Mouse (Mus musculus): Measurements from ENCODE around the gene Cnpy2. TPM values are rescaled to one million over a fixed set of nuclear protein-coding genes. Genes with fewer than 3 reads are reported as not detected.
"Not testable (repeated sequence)": the region's sequence is repeated elsewhere in the genome, so short reads cannot be mapped to it uniquely, and the experiment has no call there.

Gene Cnpy2
- polyA plus RNA-seq, 1 experiment, result 115 TPM

DNA sequence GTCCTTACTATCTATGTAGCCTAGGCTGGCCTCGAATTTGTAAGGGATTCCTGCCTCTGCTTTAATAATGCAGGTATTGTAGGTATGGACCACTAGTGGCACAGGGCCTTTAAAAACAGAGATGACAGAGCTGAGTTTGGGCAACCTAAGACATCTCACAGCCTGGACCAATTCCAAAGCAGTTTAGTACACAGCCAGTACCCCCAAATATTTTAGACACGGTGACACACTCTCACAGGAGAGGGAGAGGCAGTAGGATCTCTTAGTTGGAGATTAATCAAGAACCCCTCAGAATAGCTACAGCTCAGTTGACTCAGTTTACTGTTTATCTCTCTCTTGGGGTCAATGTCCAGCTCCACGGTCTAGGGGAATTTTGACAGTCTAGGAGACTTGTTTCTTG, 19.9 kb upstream of the Cnpy2 start:
- peak overlapping the region; percentile 86 for H3K27ac ChIP-seq (replicated peaks; ENCODE audit: low read depth, low read length)
- H3K4me1 ChIP-seq (ENCODE audit: control insufficient read depth, insufficient read depth, insufficient read length, low read length), result peaks cover 15% of the 10 kb centered on the region
- H3K4me3 ChIP-seq (ENCODE audit: insufficient read depth, low read depth, low read length), result peak overlapping the region; percentile 62

DNA sequence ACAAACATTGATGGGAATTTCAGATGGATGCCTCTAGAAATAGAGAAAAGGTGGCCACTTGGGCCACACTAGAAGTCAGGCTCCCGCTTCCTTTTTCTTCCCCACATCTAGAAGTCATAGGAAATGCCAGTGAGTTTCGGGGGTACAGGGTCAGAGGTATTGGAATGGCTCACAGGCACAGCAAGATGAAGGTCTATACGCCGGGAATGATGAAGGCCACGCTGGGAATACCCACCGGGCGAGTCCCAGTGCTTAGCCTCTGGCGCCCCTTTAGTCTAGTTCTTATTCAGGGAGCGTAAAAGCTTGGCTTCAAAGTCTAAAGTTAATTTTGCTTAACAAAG, 19.5 kb upstream of the Cnpy2 start:
- H3K27ac ChIP-seq (replicated peaks; ENCODE audit: low read depth, low read length), result peak overlapping the region; percentile 86
- H3K4me3 ChIP-seq (ENCODE audit: insufficient read depth, low read depth, low read length), result peak overlapping the region; percentile 62
- peaks cover 14% of the 10 kb centered on the region for H3K4me1 ChIP-seq (ENCODE audit: control insufficient read depth, insufficient read depth, insufficient read length, low read length)

DNA sequence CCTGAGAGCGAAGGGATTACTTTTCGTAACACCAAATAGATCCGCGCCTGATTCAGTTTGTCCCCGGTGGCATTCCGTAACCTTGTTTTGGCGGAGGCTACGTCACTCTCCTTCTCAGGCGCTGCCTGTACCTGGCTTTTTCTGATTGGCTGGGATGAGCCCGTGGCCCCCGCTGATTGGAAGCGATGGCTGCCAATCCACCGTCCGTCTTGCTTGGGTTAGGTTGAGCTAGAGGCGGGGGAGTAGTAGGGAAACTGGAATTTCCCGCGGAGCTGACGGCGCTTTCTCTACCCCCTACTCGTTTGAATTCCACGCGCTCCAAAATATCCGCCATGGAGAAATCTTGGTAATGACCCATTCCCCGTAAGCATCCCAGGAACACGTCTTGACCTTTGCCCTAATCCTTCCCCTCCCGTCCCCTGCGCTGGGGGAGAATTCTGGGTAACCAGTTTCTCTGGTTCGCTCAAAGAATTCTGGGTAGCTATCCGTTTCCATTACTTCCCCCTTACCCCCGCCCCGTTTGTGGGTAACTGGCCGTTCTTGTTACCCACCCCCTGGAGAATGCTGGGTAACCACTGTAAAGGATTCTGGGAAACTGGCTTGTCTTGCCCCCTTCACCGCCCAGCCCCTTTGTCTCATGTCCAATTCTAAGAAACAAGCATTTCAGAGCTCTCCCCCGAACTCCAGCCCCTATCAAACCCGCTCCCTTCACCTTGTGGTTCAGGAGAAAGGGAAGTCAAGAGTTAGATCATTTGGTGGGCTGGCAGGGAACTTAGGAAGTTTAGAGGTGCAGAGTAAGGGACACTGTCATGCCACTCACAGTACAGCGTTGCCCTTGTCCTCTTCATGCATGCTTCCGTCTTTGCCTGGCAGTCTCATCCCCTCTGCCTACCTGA, 18.9 kb upstream of the Cnpy2 start, which contains the start of gene Pan2:
Pan2 (plus strand) TSS at position 210 of the 896 bp plus-strand sequence.
- Histone ChIP-seq H3K4me1 (ENCODE audit: control insufficient read depth, insufficient read depth, insufficient read length, low read length) (peaks cover 10% of the 10 kb centered on the region), H3K4me3 (ENCODE audit: insufficient read depth, low read depth, low read length) (peak within 1 kb of the TSS; percentile 73), H3K27ac (replicated peaks; ENCODE audit: low read depth, low read length) (peak within 1 kb of the TSS; percentile 98)

DNA sequence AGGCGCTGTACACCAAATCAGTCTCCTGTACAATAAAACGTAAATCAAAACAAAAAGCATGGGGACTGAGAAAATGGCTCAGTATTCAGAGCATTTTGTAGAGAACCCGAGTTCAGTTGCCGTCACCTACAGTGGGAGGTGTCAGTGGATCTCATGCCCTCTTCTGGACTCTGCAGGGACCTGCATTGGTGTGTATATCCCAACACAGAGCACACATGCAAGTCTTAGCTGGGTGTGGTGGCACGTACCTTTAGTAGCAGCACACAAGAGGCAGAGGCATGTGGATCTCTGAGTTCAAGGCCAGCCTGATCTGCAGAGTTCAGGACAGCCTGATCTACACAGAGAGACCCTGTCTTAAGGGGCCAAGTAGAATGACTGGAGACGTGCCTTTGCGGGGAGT, 12.6 kb upstream of the Cnpy2 start:
- Histone ChIP-seq H3K4me3 (ENCODE audit: insufficient read depth, low read depth, low read length) (no peak overlapping the region), H3K27ac (replicated peaks; ENCODE audit: low read depth, low read length) (peak overlapping the region; percentile 20; the same call in 1 of the 2 replicates), H3K4me1 (ENCODE audit: control insufficient read depth, insufficient read depth, insufficient read length, low read length) (peaks cover 3% of the 10 kb centered on the region; the same call in 1 of the 2 replicates)

DNA sequence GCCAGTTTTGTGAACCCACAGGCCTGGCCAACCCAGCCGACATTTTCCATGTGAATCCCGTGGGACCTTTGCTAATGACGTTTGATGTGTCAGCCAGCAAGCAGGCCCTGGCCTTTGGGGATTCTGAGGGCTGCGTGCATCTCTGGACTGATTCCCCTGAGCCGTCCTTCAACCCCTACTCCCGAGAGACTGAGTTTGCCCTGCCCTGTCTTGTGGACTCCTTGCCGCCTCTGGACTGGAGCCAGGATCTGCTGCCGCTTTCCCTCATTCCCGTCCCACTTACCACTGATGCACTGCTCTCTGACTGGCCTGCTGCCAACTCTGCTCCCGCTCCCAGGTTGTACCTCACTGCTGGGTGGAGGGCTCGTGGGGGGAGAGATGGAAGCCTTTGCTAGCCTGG, 12.1 kb upstream of the Cnpy2 start:
- no peak overlapping the region for H3K4me3 ChIP-seq (ENCODE audit: insufficient read depth, low read depth, low read length)
- no peak overlapping the region for H3K27ac ChIP-seq (replicated peaks; ENCODE audit: low read depth, low read length)
- peaks cover 3% of the 10 kb centered on the region; the same call in 1 of the 2 replicates for H3K4me1 ChIP-seq (ENCODE audit: control insufficient read depth, insufficient read depth, insufficient read length, low read length)

DNA sequence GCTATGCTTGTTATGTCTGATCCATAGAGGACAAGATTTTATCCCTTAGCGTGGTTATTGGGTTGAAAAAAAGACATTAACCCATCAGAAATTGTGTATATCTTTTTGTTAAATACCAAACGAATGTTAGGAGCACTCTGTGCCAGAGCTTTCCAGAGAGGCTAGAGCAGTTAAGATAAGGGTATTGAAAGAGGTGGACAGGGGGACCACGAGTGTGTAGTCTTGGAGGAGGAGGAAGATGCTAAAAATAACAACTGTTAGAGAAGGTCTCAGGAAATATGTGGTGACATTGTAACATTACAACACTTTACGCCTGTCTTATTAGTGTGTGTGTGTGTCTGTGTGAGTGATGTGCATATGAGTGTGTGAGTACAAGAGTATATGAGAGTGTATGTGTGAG, 11.4 kb upstream of the Cnpy2 start:
- Histone ChIP-seq H3K4me3 (ENCODE audit: insufficient read depth, low read depth, low read length) (no peak overlapping the region), H3K4me1 (ENCODE audit: control insufficient read depth, insufficient read depth, insufficient read length, low read length) (peaks cover 3% of the 10 kb centered on the region; the same call in 1 of the 2 replicates), H3K27ac (replicated peaks; ENCODE audit: low read depth, low read length) (no peak overlapping the region)

DNA sequence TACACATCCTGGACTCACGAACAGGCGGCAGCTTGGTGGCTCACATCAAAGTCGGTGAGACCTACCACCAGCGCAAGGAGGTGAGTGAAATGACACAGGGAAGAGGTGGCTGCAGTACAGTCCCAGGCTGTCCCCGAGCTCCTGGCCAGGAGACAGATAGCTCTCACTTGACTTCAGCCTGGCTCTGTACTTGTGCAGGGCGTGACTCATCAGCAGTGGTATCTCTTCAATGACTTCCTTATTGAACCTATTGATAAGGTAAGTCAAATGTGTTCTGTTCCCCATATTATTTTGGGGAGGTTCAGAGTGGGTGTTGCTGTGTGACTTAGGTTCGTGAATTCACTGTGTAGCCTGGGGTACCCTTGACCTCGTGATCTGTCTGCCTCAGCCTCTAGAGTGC, 6.7 kb upstream of the Cnpy2 start:
- Histone ChIP-seq H3K4me1 (ENCODE audit: control insufficient read depth, insufficient read depth, insufficient read length, low read length) (no peaks in the 10 kb centered on the region), H3K4me3 (ENCODE audit: insufficient read depth, low read depth, low read length) (no peak overlapping the region), H3K27ac (replicated peaks; ENCODE audit: low read depth, low read length) (no peak overlapping the region)

DNA sequence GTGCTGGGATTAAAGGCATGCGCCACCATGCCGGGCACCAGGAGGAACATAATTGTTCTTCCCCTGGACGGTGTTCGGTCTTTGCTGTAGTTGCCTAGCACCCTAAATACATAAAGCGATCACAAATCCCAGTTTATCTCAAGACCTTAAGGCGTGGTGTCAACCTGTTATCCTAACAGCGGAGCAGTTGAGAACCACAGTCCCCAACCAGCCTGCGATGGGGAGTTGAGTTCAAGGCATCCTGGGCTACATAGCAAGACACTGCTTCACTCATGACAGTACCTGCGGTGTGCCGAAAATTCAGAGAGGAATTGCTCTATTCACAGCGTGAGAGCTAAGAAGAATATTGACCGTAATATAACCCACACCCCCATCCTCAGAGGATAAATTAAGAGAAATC, 618 bp upstream of the Cnpy2 start:
- Histone ChIP-seq H3K27ac (replicated peaks; ENCODE audit: low read depth, low read length) (no peak overlapping the region), H3K4me1 (ENCODE audit: control insufficient read depth, insufficient read depth, insufficient read length, low read length) (peaks cover 8% of the 10 kb centered on the region; the same call in 1 of the 2 replicates), H3K4me3 (ENCODE audit: insufficient read depth, low read depth, low read length) (peak overlapping the region; percentile 33; the same call in 1 of the 2 replicates)

DNA sequence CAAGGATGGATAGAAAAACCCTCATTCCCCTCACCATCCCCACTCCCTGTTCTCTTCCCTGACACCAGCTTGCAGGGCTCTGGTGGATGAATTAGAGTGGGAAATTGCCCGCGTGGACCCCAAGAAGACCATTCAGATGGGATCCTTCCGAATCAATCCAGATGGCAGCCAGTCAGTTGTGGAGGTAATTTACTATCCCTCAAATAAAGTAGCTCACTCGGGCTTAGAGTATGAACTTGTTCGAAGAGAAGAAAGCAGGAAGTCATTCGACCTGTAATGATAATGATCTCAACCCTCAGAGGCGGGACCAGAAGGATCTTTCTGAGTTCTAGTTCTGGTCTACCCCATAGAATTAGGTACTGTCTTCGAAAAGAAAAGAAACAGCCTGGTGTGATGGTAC, 1.3 kb downstream of the Cnpy2 start:
- Histone ChIP-seq H3K27ac (replicated peaks; ENCODE audit: low read depth, low read length) (no peak overlapping the region), H3K4me1 (ENCODE audit: control insufficient read depth, insufficient read depth, insufficient read length, low read length) (peaks cover 8% of the 10 kb centered on the region; the same call in 1 of the 2 replicates), H3K4me3 (ENCODE audit: insufficient read depth, low read depth, low read length) (peak overlapping the region; percentile 80)

DNA sequence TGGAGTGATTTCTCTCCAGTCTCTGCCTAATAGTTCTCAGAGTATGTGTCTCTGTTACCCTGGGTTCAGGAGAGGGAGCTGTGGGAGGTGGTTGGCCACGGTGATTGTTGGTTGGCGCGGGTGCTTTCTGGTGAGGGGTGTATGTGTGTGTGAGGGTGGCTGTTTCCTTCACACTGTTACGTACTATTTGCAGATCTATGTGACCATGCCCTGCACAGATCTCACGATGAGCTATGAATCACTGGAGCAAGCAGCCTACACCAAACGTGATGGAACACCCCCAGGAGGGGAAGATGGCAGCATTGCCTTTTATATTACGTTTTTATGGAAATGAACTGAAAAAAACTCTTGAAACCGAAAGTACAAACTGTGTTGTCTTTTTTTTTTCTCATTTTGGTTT, 4.6 kb downstream of the Cnpy2 start:
- peaks cover 5% of the 10 kb centered on the region; the same call in 1 of the 2 replicates for H3K4me1 ChIP-seq (ENCODE audit: control insufficient read depth, insufficient read depth, insufficient read length, low read length)
- H3K4me3 ChIP-seq (ENCODE audit: insufficient read depth, low read depth, low read length), result no peak overlapping the region
- no peak overlapping the region for H3K27ac ChIP-seq (replicated peaks; ENCODE audit: low read depth, low read length)

DNA sequence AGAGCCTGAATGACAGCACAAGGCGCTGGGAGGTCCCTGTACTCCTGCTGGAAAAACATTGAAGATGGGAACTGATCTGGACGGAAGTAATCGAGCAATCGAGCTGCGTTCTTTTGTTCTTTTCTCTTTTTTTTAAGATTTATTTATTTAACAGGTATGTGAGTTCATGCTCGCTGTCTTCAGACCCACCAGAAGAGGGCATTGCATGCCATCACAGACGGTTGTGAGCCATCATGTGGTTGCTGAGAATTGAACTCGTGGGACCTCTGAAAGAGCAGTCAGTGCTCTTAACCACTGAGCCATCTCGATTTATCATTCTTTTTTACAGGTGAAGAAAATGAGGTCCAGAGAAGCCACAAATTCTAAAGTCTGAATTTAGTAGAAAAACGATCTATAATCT, 5.4 kb downstream of the Cnpy2 start:
- Histone ChIP-seq H3K4me1 (ENCODE audit: control insufficient read depth, insufficient read depth, insufficient read length, low read length) (peaks cover 5% of the 10 kb centered on the region; the same call in 1 of the 2 replicates), H3K4me3 (ENCODE audit: insufficient read depth, low read depth, low read length) (no peak overlapping the region), H3K27ac (replicated peaks; ENCODE audit: low read depth, low read length) (no peak overlapping the region)

DNA sequence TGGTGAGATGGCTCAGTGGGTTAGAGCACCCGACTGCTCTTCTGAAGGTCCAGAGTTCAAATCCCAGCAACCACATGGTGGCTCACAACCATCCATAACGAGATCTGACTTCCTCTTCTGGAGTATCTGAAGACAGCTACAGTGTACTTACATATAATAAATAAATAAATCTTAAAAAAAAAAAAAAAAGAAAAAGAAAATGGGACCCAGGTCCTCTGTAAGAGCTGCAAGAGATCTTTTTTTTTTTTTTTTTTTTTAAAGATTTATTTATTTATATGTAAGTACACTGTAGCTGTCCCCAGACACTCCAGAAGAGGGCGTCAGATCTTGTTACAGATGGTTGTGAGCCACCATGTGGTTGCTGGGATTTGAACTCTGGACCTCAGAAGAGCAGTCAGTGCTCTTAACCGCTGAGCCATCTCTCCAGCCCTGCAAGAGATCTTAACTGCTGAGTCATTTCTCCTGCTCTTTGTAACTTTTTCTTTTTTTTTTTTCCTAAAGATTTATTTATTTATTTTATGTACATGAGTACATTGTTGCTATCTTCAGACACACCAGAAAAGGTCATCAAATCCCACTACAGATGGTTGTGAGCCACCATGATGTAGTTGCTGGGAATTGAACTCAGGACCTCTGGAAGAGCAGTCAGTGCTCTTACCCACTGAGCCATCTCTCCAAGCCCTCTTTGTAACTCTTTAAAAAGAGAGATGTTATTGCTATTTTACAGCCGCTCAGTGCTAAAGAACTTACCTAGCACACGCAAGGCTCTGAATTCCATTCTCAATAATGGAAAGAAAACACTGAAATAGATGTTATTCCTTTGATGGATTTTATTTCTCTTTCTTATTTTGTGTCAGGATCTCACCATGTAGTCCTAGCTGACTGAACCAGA, 10.3 kb downstream of the Cnpy2 start:
- H3K4me3 ChIP-seq (ENCODE audit: insufficient read depth, low read depth, low read length); H3K27ac ChIP-seq (replicated peaks; ENCODE audit: low read depth, low read length); H3K4me1 ChIP-seq (ENCODE audit: control insufficient read depth, insufficient read depth, insufficient read length, low read length): not testable (repeated sequence)

DNA sequence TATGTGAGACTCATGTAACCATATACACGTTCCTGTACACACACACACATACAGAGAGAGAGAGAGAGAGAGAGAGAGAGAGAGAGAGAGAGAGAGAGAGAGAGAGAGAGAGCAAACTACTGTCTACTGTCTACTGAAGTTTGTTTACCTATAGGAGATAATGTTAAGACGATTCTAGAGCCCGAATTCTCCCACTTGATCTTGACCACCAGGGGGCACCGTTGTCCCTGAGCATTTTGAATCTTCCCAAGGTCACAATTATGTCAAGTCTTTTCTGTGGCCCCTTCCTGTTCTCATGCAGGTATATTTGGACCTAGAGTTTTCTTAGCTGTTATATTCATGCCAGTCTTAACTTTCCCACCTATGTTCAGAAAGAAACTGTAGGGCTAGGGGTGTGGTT, 13.3 kb downstream of the Cnpy2 start:
- Histone ChIP-seq H3K27ac (replicated peaks; ENCODE audit: low read depth, low read length) (no peak overlapping the region), H3K4me3 (ENCODE audit: insufficient read depth, low read depth, low read length) (no peak overlapping the region), H3K4me1 (ENCODE audit: control insufficient read depth, insufficient read depth, insufficient read length, low read length) (no peaks in the 10 kb centered on the region)

DNA sequence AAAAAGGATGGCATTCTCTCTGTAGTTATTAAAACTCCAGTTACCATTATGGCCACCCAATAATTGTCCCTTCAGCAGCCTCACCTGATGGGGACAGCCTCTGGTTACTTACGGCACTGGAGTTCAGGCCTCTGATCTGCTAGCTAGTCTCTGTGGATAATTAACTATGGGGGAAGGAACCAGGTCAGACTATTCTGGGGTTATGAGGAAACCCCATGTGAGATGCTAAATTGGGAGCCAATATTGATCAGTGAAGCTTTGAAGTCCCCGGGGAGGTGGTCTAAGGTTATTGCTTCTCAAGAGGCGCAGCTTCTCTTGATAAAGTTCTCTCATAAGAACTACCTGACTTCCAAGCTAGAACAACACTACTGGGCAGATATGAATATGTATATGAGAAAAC, 13.9 kb downstream of the Cnpy2 start:
- Histone ChIP-seq H3K4me1 (ENCODE audit: control insufficient read depth, insufficient read depth, insufficient read length, low read length) (no peaks in the 10 kb centered on the region), H3K4me3 (ENCODE audit: insufficient read depth, low read depth, low read length) (no peak overlapping the region), H3K27ac (replicated peaks; ENCODE audit: low read depth, low read length) (peak overlapping the region; percentile 99)

DNA sequence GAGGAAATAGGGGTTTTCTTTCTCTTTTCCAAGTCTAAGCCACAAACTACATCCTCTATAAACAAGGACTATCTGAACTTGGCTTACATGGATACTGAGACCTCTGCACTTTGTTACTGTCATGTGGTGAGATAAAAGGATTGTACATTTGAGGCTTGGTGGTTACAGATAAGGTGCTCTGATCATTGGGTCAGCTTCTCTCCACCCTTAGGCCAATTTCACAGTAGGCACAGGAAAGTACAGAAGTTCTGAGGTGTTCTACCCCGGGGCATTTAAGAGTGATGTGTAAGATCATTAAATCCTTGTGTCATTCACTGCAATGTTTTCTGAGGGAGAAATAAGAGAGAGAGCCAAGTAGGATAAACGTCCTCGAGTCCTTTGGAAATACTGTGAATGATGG, 14.3 kb downstream of the Cnpy2 start:
- Histone ChIP-seq H3K27ac (replicated peaks; ENCODE audit: low read depth, low read length) (peak overlapping the region; percentile 99), H3K4me3 (ENCODE audit: insufficient read depth, low read depth, low read length) (0 out of 2 replicates have a peak overlapping the region, but pooled peaks have one; percentile 70), H3K4me1 (ENCODE audit: control insufficient read depth, insufficient read depth, insufficient read length, low read length) (no peaks in the 10 kb centered on the region)

All from brown adipose tissue, adult 24 weeks (tissue).